In genomic region chr9:61337665-61338064, GRCm38 (mm10) we compare ENCODE assay signal across 15 mouse cellular contexts. TPM values are rescaled to one million over a fixed set of nuclear protein-coding genes. Genes with fewer than 3 reads are reported as not detected.
DNase-seq lines count a peak whose midpoint lies in the region; ATAC-seq and TF ChIP-seq lines count a peak whose summit lies in the region.
"Had no signal": no experiment of that assay in that cellular context is flagged by ENCODE, and none has a peak within 500 bp of the region (broad histone marks: within the 10 kb centered on the region; RNA-seq: fewer than 3 reads in every experiment).

No protein-coding gene starts in this region.

- peak; percentile 58 for DNase-seq in adrenal gland, adult 2 months
- no peak for DNase-seq in adrenal gland, postnatal 4 days (ENCODE audit: low spot score in 2 of 2)
- no peak for DNase-seq in kidney, postnatal 25 days
- no peak for DNase-seq in frontal cortex, postnatal 14 days (ENCODE audit: low spot score in 2 of 2)
- no peak for DNase-seq in right cerebral cortex, postnatal 14 days
- DNase-seq: cerebellum, adult 9-10 months; gastrocnemius, postnatal 25 days; liver, embryonic 13.5 days; right cerebral cortex, adult 18-20 months; thymus, adult 2 months had no signal

- no peaks in the 10 kb centered on the region for H3K79me3 ChIP-seq in C2C12 (ENCODE audit: low read depth)

- H3K9me3 ChIP-seq in kidney, embryonic 14.5 days (ENCODE audit: control insufficient read depth, low read length): no peaks in the 10 kb centered on the region
- H3K9me3 ChIP-seq: forebrain, embryonic 10.5 days; limb, embryonic 12.5 days; liver, embryonic 13.5 days had no signal

- TF ChIP-seq CTCF in C2C12 (IDR thresholded peaks at IDR 0.05; ENCODE audit: control insufficient read depth, insufficient read depth, insufficient read length): no peak

- no peak overlapping the region for H3ac ChIP-seq in C2C12 (ENCODE audit: control insufficient read depth, insufficient read length, low read depth)

- H3K27me3 ChIP-seq in kidney, embryonic 14.5 days (ENCODE audit: control insufficient read depth, insufficient read depth, low read length): peaks cover 30% of the 10 kb centered on the region
- no peaks in the 10 kb centered on the region for H3K27me3 ChIP-seq in C2C12 (ENCODE audit: control insufficient read depth, insufficient read depth, insufficient read length)

- ATAC-seq in kidney, embryonic 14.5 days (ENCODE audit: low FRiP score, low TSS enrichment): no peak
- 0 out of 2 replicates have a peak, but pooled peaks have one; percentile 27 for ATAC-seq in megakaryocyte, adult 5-6 weeks (ENCODE audit: poor library complexity, severe bottlenecking)

- H3K79me2 ChIP-seq in C2C12 (ENCODE audit: control insufficient read depth, insufficient read depth): no peaks in the 10 kb centered on the region

- no peak overlapping the region for H3K4me3 ChIP-seq in kidney, embryonic 14.5 days (ENCODE audit: low read length)
- no peak overlapping the region for H3K4me3 ChIP-seq in C2C12 (ENCODE audit: insufficient read depth, poor library complexity, severe bottlenecking)
- H3K4me3 ChIP-seq: forebrain, embryonic 10.5 days; limb, embryonic 12.5 days; liver, embryonic 13.5 days had no signal

- H3K4me1 ChIP-seq in kidney, embryonic 14.5 days (ENCODE audit: control insufficient read depth, insufficient read depth, low read length): peaks cover 33% of the 10 kb centered on the region

- no peaks in the 10 kb centered on the region for H3K36me3 ChIP-seq in kidney, embryonic 14.5 days (ENCODE audit: control insufficient read depth, insufficient read depth, low read length)
- no peaks in the 10 kb centered on the region for H3K36me3 ChIP-seq in C2C12 (ENCODE audit: control insufficient read depth, insufficient read depth)
- H3K36me3 ChIP-seq: forebrain, embryonic 10.5 days; limb, embryonic 12.5 days; liver, embryonic 13.5 days had no signal

- H3K27ac ChIP-seq in kidney, embryonic 14.5 days (ENCODE audit: low read depth, low read length): peak overlapping the region; percentile 42; the same call in 1 of the 2 replicates
- H3K27ac ChIP-seq: limb, embryonic 12.5 days; liver, embryonic 13.5 days had no signal

- 4% methylated on average over 9 of the region's 9 CpGs for WGBS in kidney, embryonic 14.5 days

- no peak overlapping the region for H3K9ac ChIP-seq in kidney, embryonic 14.5 days (ENCODE audit: low read depth, low read length)
- H3K9ac ChIP-seq: limb, embryonic 12.5 days; liver, embryonic 13.5 days had no signal

- peak overlapping the region; percentile 12 for H3K4me2 ChIP-seq in kidney, embryonic 14.5 days (replicated peaks; ENCODE audit: low read depth, low read length)
- H3K4me2 ChIP-seq: liver, embryonic 13.5 days had no signal

TF ChIP-seq in C2C12, 6 proteins besides CTCF, POLR2A, EP300 and RAD21:
- TF ChIP-seq CEBPB (IDR thresholded peaks at IDR 0.05; ENCODE audit: low read depth) (peak; percentile 72), MAX (IDR thresholded peaks at IDR 0.05) (peak; percentile 64), USF1 (IDR thresholded peaks at IDR 0.05; ENCODE audit: low read depth) (no peak)

RNA-seq across cellular contexts. Expression of gene Tle3, which starts 34.5 kb away (rescaled TPM):
- total RNA-seq in adrenal gland, adult 2 months (2021): 100 to 1,000 TPM; 106 to 160 TPM
- polyA plus RNA-seq in adrenal gland, adult 2 months (2012; rRNA removed): 193 and 277 TPM in 2 replicates
- 100 to 1,000 TPM; 105 to 116 TPM for total RNA-seq in adrenal gland, postnatal 4 days (2021)
- polyA plus RNA-seq in kidney, embryonic 14.5 days (2014; fragmentation: Nextera tagmentation; extraction: Ambion mirVana): 29.6 and 33.7 TPM in 2 replicates
- 39.1 TPM for polyA plus RNA-seq in C2C12 (2012; fragmentation: generic; extraction: Trizol)
- total RNA-seq in megakaryocyte, adult 5-6 weeks (2015): 113 and 146 TPM in 2 replicates
- 79.4 and 92.9 TPM in 2 replicates for total RNA-seq in megakaryocyte, adult 5-6 weeks (2017)
